Mouse (Mus musculus) limb, embryonic 11.5 days (tissue): ENCODE measurements around the gene Ptpn13. TPM values are rescaled to one million over a fixed set of nuclear protein-coding genes. Genes with fewer than 3 reads are reported as not detected.

Experiments
- ATAC-seq: fragments of 200-750 bp; cut with Nextera tagmentation; 2 replicates; pipeline ENCODE4 v1.8.0; 2017; ENCODE audit warnings: low read depth; ENCODE audit not compliant: insufficient number of reproducible peaks, low FRiP score, low TSS enrichment
- DNase-seq: peaks from one replicate; pipeline ENCODE4 v3.0.0-alpha.2; 2015; ENCODE audit warnings: low spot score
- H3K27ac ChIP-seq: fragments of 300-500 bp; sonication (generic); replicated peaks from 2 replicates; pipeline ENCODE4 v1.5.1; 2014; ENCODE audit warnings: low read depth, mild to moderate bottlenecking, low read length
- H3K27me3 ChIP-seq: fragments of 300-500 bp; sonication (generic); 2 replicates; pipeline ENCODE4 v1.6.1; 2014; ENCODE audit warnings: mild to moderate bottlenecking, low read length, mixed read lengths; ENCODE audit not compliant: control insufficient read depth, insufficient read depth
- H3K36me3 ChIP-seq: fragments of 300-500 bp; sonication (generic); 2 replicates; pipeline ENCODE4 v1.6.1; 2014; ENCODE audit warnings: mild to moderate bottlenecking, low read length, moderate library complexity, mixed read lengths; ENCODE audit not compliant: control insufficient read depth, insufficient read depth
- H3K4me1 ChIP-seq: fragments of 300-500 bp; sonication (generic); 2 replicates; pipeline ENCODE4 v1.6.1; 2014; ENCODE audit warnings: low read length, mixed read lengths; ENCODE audit not compliant: control insufficient read depth, insufficient read depth
- H3K4me2 ChIP-seq: fragments of 300-500 bp; sonication (generic); 2 replicates; pipeline ENCODE4 v1.6.1; 2014; ENCODE audit warnings: low read depth, mild to moderate bottlenecking, moderate library complexity; ENCODE audit not compliant: severe bottlenecking
- H3K4me3 ChIP-seq: fragments of 300-500 bp; sonication (generic); 2 replicates; pipeline ENCODE4 v1.5.1; 2014; ENCODE audit warnings: low read depth, low read length
- H3K9ac ChIP-seq: fragments of 300-500 bp; sonication (generic); 2 replicates; pipeline ENCODE4 v1.6.1; 2014; ENCODE audit warnings: mild to moderate bottlenecking, low read length
- H3K9me3 ChIP-seq: fragments of 300-500 bp; sonication (generic); 2 replicates; pipeline ENCODE4 v1.6.1; 2016; ENCODE audit warnings: low read length; ENCODE audit not compliant: control insufficient read depth
- WGBS: fragments of 180-500 bp; shearing (Covaris S2); extraction: QIAGEN DNeasy Blood & Tissue Kit; methylation state at CpG from one replicate; pipeline ENCODE4 v1.1.7; 2014; 5-methylcytosine and 5-hydroxymethylcytosine counted together
- polyA plus RNA-seq: library from polyadenylated mRNA; unstranded; fragments of >200 nt; fragmentation: Nextera tagmentation; extraction: Ambion mirVana; gene quantifications from 2 replicates; pipeline ENCODE4 v1.2.1, GENCODE M21; 2014

Ptpn13 gene
- polyA plus RNA-seq, 1 experiment from 2014 or later = 9.2 TPM

- Histone ChIP-seq H3K9ac (no peak overlapping the region), H3K4me1 (no peaks in the 10 kb centered on the region), H3K27ac (no peak overlapping the region), H3K36me3 (no peaks in the 10 kb centered on the region), H3K4me3 (no peak overlapping the region), H3K4me2 (no peak overlapping the region), H3K27me3 (no peaks in the 10 kb centered on the region), H3K9me3 (no peaks in the 10 kb centered on the region)
- ATAC-seq (no peak), DNase-seq (no peak)
- 94% methylated on average over 9 of the region's 9 CpGs for WGBS
Measured at GRCm38 (mm10) chr5:103598264-103598663, 173.3 kb downstream of the Ptpn13 start.

- no peak overlapping the region for H3K9ac ChIP-seq
- no peaks in the 10 kb centered on the region for H3K36me3 ChIP-seq
- 84% methylated on average over 5 of the region's 5 CpGs for WGBS
- H3K4me1 ChIP-seq = no peaks in the 10 kb centered on the region
- no peaks in the 10 kb centered on the region for H3K27me3 ChIP-seq
- no peak overlapping the region for H3K27ac ChIP-seq
- no peak overlapping the region for H3K4me3 ChIP-seq
- no peaks in the 10 kb centered on the region for H3K9me3 ChIP-seq
- ATAC-seq (no peak), DNase-seq (no peak)
- H3K4me2 ChIP-seq = no peak overlapping the region
Measured at GRCm38 (mm10) chr5:103598881-103599280, 173.9 kb downstream of the Ptpn13 start.

- no peak for DNase-seq
- Histone ChIP-seq H3K9me3 (no peaks in the 10 kb centered on the region), H3K27me3 (no peaks in the 10 kb centered on the region), H3K27ac (no peak overlapping the region), H3K4me1 (no peaks in the 10 kb centered on the region), H3K4me2 (no peak overlapping the region), H3K9ac (no peak overlapping the region), H3K36me3 (no peaks in the 10 kb centered on the region), H3K4me3 (no peak overlapping the region)
- no peak for ATAC-seq
- whole genome bisulfite sequencing = 82% methylated on average over 11 of the region's 11 CpGs
Measured at GRCm38 (mm10) chr5:103603115-103603893, 178.3 kb downstream of the Ptpn13 start.

GRCm38 (mm10) chr5:103605707-103606106, 180.7 kb downstream of the Ptpn13 start:
- H3K4me3 ChIP-seq = no peak overlapping the region
- no peak overlapping the region for H3K4me2 ChIP-seq
- no peaks in the 10 kb centered on the region for H3K9me3 ChIP-seq
- no peak overlapping the region for H3K9ac ChIP-seq
- WGBS = 81% methylated on average over 7 of the region's 7 CpGs
- no peaks in the 10 kb centered on the region for H3K4me1 ChIP-seq
- H3K36me3 ChIP-seq = no peaks in the 10 kb centered on the region
- ATAC-seq (no peak), DNase-seq (no peak)
- no peaks in the 10 kb centered on the region for H3K27me3 ChIP-seq
- H3K27ac ChIP-seq = no peak overlapping the region

GRCm38 (mm10) chr5:103610148-103610547, 185.2 kb downstream of the Ptpn13 start:
- no peak overlapping the region for H3K4me2 ChIP-seq
- no peak overlapping the region for H3K4me3 ChIP-seq
- H3K9ac ChIP-seq = no peak overlapping the region
- ATAC-seq = no peak
- H3K27ac ChIP-seq = no peak overlapping the region
- no peaks in the 10 kb centered on the region for H3K27me3 ChIP-seq
- no peak for DNase-seq
- H3K9me3 ChIP-seq = no peaks in the 10 kb centered on the region
- no peaks in the 10 kb centered on the region for H3K4me1 ChIP-seq
- no peaks in the 10 kb centered on the region for H3K36me3 ChIP-seq
- WGBS = 63% methylated on average over 5 of the region's 5 CpGs

- no peak overlapping the region for H3K4me2 ChIP-seq
- H3K27me3 ChIP-seq = no peaks in the 10 kb centered on the region
- H3K4me1 ChIP-seq = no peaks in the 10 kb centered on the region
- ATAC-seq (no peak), DNase-seq (no peak)
- H3K27ac ChIP-seq = no peak overlapping the region
- no peak overlapping the region for H3K4me3 ChIP-seq
- 91% methylated on average over 10 of the region's 10 CpGs for WGBS
- no peaks in the 10 kb centered on the region for H3K36me3 ChIP-seq
- no peaks in the 10 kb centered on the region for H3K9me3 ChIP-seq
- H3K9ac ChIP-seq = no peak overlapping the region
Measured at GRCm38 (mm10) chr5:103610856-103611472, 186.0 kb downstream of the Ptpn13 start.

GRCm38 (mm10) chr5:103612316-103612715, 187.3 kb downstream of the Ptpn13 start:
- no peak overlapping the region for H3K9ac ChIP-seq
- ATAC-seq = no peak
- DNase-seq = no peak
- H3K27ac ChIP-seq = no peak overlapping the region
- WGBS = 83% methylated on average over 7 of the region's 7 CpGs
- no peaks in the 10 kb centered on the region for H3K4me1 ChIP-seq
- no peaks in the 10 kb centered on the region for H3K27me3 ChIP-seq
- no peak overlapping the region for H3K4me2 ChIP-seq
- no peak overlapping the region for H3K4me3 ChIP-seq
- no peaks in the 10 kb centered on the region for H3K9me3 ChIP-seq
- H3K36me3 ChIP-seq = no peaks in the 10 kb centered on the region

GRCm38 (mm10) chr5:103614356-103614755, 189.4 kb downstream of the Ptpn13 start:
- Histone ChIP-seq H3K9ac (no peak overlapping the region), H3K4me3 (no peak overlapping the region), H3K4me2 (no peak overlapping the region), H3K27ac (no peak overlapping the region), H3K27me3 (no peaks in the 10 kb centered on the region), H3K9me3 (no peaks in the 10 kb centered on the region), H3K36me3 (no peaks in the 10 kb centered on the region), H3K4me1 (no peaks in the 10 kb centered on the region)
- DNase-seq (no peak), ATAC-seq (no peak)
- 92% methylated on average over 7 of the region's 7 CpGs for WGBS
